In genomic region chr7:139133446-139133845, GRCm38 (mm10) we compare ENCODE assay signal across 10 mouse cellular contexts. TPM values are rescaled to one million over a fixed set of nuclear protein-coding genes. Genes with fewer than 3 reads are reported as not detected.
A peak's percentile ranks its signal among the peaks of the same experiment; 100 is the strongest.
DNase-seq lines count a peak whose midpoint lies in the region; ATAC-seq and TF ChIP-seq lines count a peak whose summit lies in the region.
"Had no signal": no experiment of that assay in that cellular context is flagged by ENCODE, and none has a peak within 500 bp of the region (broad histone marks: within the 10 kb centered on the region; RNA-seq: fewer than 3 reads in every experiment).

No protein-coding gene starts in this region.

- no peak overlapping the region for H3K9ac ChIP-seq in hindbrain, embryonic 14.5 days
- H3K9ac ChIP-seq in hindbrain, embryonic 13.5 days, result no peak overlapping the region
- H3K9ac ChIP-seq: heart, embryonic 13.5 days had no signal

- 55% methylated on average over 3 of the region's 3 CpGs for WGBS in hindbrain, embryonic 14.5 days
- WGBS in hindbrain, embryonic 13.5 days, result 68% methylated on average over 3 of the region's 3 CpGs
- 22% methylated on average over 3 of the region's 3 CpGs for WGBS in olfactory bulb, adult 2 months

- DNase-seq in hindbrain, embryonic 14.5 days (ENCODE audit: low spot score), result peak; percentile 60
- peak; percentile 49 for DNase-seq in right cerebral cortex, postnatal 4 days
- no peak for DNase-seq in right cerebral cortex, postnatal 25 days
- peak; percentile 60 for DNase-seq in cerebellum, adult 8-10 months
- no peak for DNase-seq in left cerebral cortex, adult 8-10 months (ENCODE audit: low spot score in 2 of 2)

- no peaks in the 10 kb centered on the region for H3K27me3 ChIP-seq in hindbrain, embryonic 14.5 days (ENCODE audit: control insufficient read depth, insufficient read depth, low read length)
- H3K27me3 ChIP-seq in hindbrain, embryonic 13.5 days, result peaks cover 9% of the 10 kb centered on the region; the same call in 1 of the 2 replicates

- H3K4me3 ChIP-seq in hindbrain, embryonic 14.5 days (replicated peaks; ENCODE audit: low read length), result no peak overlapping the region
- no peak overlapping the region for H3K4me3 ChIP-seq in hindbrain, embryonic 13.5 days
- no peak overlapping the region for H3K4me3 ChIP-seq in olfactory bulb, adult 2 months (ENCODE audit: insufficient read depth, low read depth, low read length)
- H3K4me3 ChIP-seq: heart, embryonic 13.5 days had no signal

- H3K36me3 ChIP-seq in hindbrain, embryonic 14.5 days (replicated peaks; ENCODE audit: control insufficient read depth, insufficient read depth), result no peaks in the 10 kb centered on the region
- H3K36me3 ChIP-seq in hindbrain, embryonic 13.5 days, result no peaks in the 10 kb centered on the region
- H3K36me3 ChIP-seq: heart, embryonic 13.5 days had no signal

- TF ChIP-seq POLR2A in olfactory bulb, adult 2 months (IDR thresholded peaks at IDR 0.05; ENCODE audit: insufficient read depth, low read depth, low read length), result no peak

- TF ChIP-seq CTCF in olfactory bulb, adult 2 months (IDR thresholded peaks at IDR 0.05; ENCODE audit: insufficient read depth, low read depth, low read length), result no peak

- ATAC-seq in hindbrain, embryonic 14.5 days (ENCODE audit: low FRiP score), result no peak
- no peak for ATAC-seq in hindbrain, embryonic 13.5 days (ENCODE audit: low FRiP score)
- ATAC-seq in megakaryocyte-erythroid progenitor cell, adult 5-6 weeks (replicated peaks; ENCODE audit: low FRiP score, low TSS enrichment, poor library complexity, severe bottlenecking), result no peak

- H3K27ac ChIP-seq in hindbrain, embryonic 14.5 days, result no peak overlapping the region
- no peak overlapping the region for H3K27ac ChIP-seq in hindbrain, embryonic 13.5 days
- peak overlapping the region; percentile 52 for H3K27ac ChIP-seq in olfactory bulb, adult 2 months (ENCODE audit: insufficient read depth, low read depth, low read length)
- H3K27ac ChIP-seq: heart, embryonic 13.5 days; macrophage had no signal

- H3K4me1 ChIP-seq in hindbrain, embryonic 14.5 days (replicated peaks; ENCODE audit: control insufficient read depth, insufficient read depth, low read length), result peaks cover 34% of the 10 kb centered on the region
- H3K4me1 ChIP-seq in hindbrain, embryonic 13.5 days (replicated peaks), result peaks cover 56% of the 10 kb centered on the region
- peaks cover 87% of the 10 kb centered on the region for H3K4me1 ChIP-seq in olfactory bulb, adult 2 months (ENCODE audit: control insufficient read depth, insufficient read depth, low read length)

- H3K9me3 ChIP-seq in hindbrain, embryonic 14.5 days (ENCODE audit: control insufficient read depth, low read length), result no peaks in the 10 kb centered on the region
- no peaks in the 10 kb centered on the region for H3K9me3 ChIP-seq in hindbrain, embryonic 13.5 days
- H3K9me3 ChIP-seq: heart, embryonic 13.5 days had no signal

- H3K4me2 ChIP-seq in hindbrain, embryonic 14.5 days (replicated peaks), result no peak overlapping the region
- H3K4me2 ChIP-seq in hindbrain, embryonic 13.5 days, result no peak overlapping the region
- H3K4me2 ChIP-seq: heart, embryonic 13.5 days had no signal

RNA-seq across cellular contexts. Expression of gene Dpysl4, which starts 47.6 kb away (rescaled TPM):
- polyA plus RNA-seq in hindbrain, embryonic 14.5 days (2014; fragmentation: Nextera tagmentation; extraction: Ambion mirVana), result 211 and 216 TPM in 2 replicates
- polyA plus RNA-seq in hindbrain, embryonic 13.5 days (2015; fragmentation: Nextera tagmentation; extraction: Ambion mirVana), result 265 and 280 TPM in 2 replicates
- polyA plus RNA-seq in olfactory bulb, adult 2 months (2012; ENCODE audit: insufficient read depth, insufficient read length, low replicate concordance, missing spikeins), result not detected in 2 replicates
- total RNA-seq in megakaryocyte-erythroid progenitor cell, adult 5-6 weeks (2014; fragmentation: Nextera tagmentation), result not detected in 2 replicates
- not detected in 2 replicates for total RNA-seq in megakaryocyte-erythroid progenitor cell, adult 5-6 weeks (2017)
- 10 to 100 TPM; 45.5 to 50.1 (median 46.9) TPM for total RNA-seq in left cerebral cortex, adult 8-10 months (2022)
- polyA plus RNA-seq: macrophage had no signal

Comparison
In these comparisons a context has a peak if more than half of its experiments do, and no peak if none do; other contexts are left out.
1. DNase-seq: peak in hindbrain, embryonic 14.5 days (single experiment), right cerebral cortex, postnatal 4 days (single experiment) and cerebellum, adult 8-10 months (single experiment); none in right cerebral cortex, postnatal 25 days (single experiment) and left cerebral cortex, adult 8-10 months (0 of 2).